Mouse (Mus musculus): ENCODE measurements around the gene Rassf6.

The Rassf6 gene

DNA sequence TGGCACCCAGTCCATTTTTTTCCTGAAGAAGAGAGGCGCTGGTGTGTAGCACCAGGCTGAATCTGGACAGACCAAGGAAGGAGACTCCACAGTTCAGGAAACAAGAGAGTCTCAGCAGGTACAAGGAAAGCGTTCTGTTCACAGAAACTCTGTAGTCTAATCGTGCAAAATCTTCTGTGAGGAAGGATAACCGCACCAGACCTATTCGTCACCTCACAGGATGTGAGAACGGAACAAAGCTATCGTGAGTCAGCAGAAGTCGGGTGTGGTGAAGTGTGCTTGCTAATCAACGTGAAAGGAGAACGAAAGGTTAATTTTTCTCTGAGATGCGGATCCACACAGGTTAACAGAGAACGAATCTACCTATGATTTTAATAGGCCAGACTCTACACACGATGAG lies 45.5 kb downstream of the Rassf6 start:
- no peak for TF ChIP-seq CTCF (conservative IDR thresholded peaks at IDR 0.05; ENCODE audit: low read length)
- no peak overlapping the region for H3K4me3 ChIP-seq (replicated peaks; ENCODE audit: low read length)

DNA sequence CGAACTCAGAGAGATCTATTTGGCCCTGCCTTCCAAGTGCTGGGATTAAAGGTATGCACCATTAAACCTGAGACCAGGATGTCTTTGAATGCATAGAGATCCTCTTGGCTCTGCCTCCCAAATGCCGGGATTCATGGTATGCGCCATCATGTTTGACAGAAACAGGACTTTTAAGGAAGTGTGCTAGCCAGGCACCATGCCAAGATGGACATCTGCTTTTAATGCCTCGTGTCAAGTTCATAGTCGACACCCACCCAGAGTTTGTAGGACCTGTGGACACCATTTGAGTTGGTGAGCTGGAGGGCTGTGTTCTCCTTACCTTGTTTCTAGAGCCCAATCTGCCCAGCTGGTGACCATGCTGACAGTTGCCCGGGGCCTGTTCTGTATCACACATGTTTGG lies 48.5 kb downstream of the Rassf6 start:
- Histone ChIP-seq H3K27me3 (ENCODE audit: insufficient read depth, low read length) (no peaks in the 10 kb centered on the region; the same call in 1 of the 2 replicates), H3K36me3 (ENCODE audit: insufficient read depth, low read length) (no peaks in the 10 kb centered on the region), H3K9me3 (ENCODE audit: low read length) (no peaks in the 10 kb centered on the region), H3K4me1 (replicated peaks; ENCODE audit: low read depth, low read length) (peaks cover 2% of the 10 kb centered on the region; the same call in 1 of the 2 replicates), H3K4me3 (replicated peaks; ENCODE audit: low read length) (no peak overlapping the region)
- TF ChIP-seq CTCF (conservative IDR thresholded peaks at IDR 0.05; ENCODE audit: low read length) (no peak), POU5F1 (IDR thresholded peaks at IDR 0.05; ENCODE audit: borderline replicate concordance, low read length) (no peak), NANOG (IDR thresholded peaks at IDR 0.05; ENCODE audit: borderline replicate concordance, low read length) (no peak)

More for the DNA sequence above, 45.5 kb downstream of the Rassf6 start:
- H3K27me3 ChIP-seq (ENCODE audit: insufficient read depth, low read length) = no peaks in the 10 kb centered on the region; the same call in 1 of the 2 replicates
- H3K4me1 ChIP-seq (replicated peaks; ENCODE audit: low read depth, low read length) = peaks cover 2% of the 10 kb centered on the region; the same call in 1 of the 2 replicates
- H3K36me3 ChIP-seq (ENCODE audit: insufficient read depth, low read length) = no peaks in the 10 kb centered on the region
- H3K9me3 ChIP-seq (ENCODE audit: low read length) = peaks cover 10% of the 10 kb centered on the region

DNA sequence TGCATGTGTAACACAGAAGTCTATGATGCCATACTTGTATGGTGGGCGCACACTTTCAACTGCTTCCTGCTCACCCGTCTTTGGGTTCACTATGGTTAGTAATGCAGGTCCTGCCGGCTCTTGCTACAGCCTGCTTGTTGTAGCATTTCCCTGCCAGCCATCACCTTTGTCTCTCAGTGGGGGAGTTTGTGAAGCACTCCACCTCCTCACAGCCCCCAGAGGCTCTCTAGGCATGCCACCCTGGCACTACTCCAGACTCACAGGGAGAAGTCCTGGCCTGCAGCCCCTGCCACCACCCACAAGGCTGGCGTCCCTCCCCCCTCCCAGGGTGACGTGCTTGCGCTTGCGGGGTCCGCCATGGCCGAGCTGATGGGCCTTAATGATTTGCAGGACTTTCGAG lies 49.8 kb downstream of the Rassf6 start:
- H3K4me3 ChIP-seq (replicated peaks; ENCODE audit: low read length) = no peak overlapping the region
- H3K36me3 ChIP-seq (ENCODE audit: insufficient read depth, low read length) = no peaks in the 10 kb centered on the region
- H3K9me3 ChIP-seq (ENCODE audit: low read length) = no peaks in the 10 kb centered on the region
- H3K4me1 ChIP-seq (replicated peaks; ENCODE audit: low read depth, low read length) = peaks cover 2% of the 10 kb centered on the region; the same call in 1 of the 2 replicates
- H3K27me3 ChIP-seq (ENCODE audit: insufficient read depth, low read length) = no peaks in the 10 kb centered on the region; the same call in 1 of the 2 replicates
- TF ChIP-seq NANOG (IDR thresholded peaks at IDR 0.05; ENCODE audit: borderline replicate concordance, low read length) (no peak), POU5F1 (IDR thresholded peaks at IDR 0.05; ENCODE audit: borderline replicate concordance, low read length) (no peak), CTCF (conservative IDR thresholded peaks at IDR 0.05; ENCODE audit: low read length) (no peak)

DNA sequence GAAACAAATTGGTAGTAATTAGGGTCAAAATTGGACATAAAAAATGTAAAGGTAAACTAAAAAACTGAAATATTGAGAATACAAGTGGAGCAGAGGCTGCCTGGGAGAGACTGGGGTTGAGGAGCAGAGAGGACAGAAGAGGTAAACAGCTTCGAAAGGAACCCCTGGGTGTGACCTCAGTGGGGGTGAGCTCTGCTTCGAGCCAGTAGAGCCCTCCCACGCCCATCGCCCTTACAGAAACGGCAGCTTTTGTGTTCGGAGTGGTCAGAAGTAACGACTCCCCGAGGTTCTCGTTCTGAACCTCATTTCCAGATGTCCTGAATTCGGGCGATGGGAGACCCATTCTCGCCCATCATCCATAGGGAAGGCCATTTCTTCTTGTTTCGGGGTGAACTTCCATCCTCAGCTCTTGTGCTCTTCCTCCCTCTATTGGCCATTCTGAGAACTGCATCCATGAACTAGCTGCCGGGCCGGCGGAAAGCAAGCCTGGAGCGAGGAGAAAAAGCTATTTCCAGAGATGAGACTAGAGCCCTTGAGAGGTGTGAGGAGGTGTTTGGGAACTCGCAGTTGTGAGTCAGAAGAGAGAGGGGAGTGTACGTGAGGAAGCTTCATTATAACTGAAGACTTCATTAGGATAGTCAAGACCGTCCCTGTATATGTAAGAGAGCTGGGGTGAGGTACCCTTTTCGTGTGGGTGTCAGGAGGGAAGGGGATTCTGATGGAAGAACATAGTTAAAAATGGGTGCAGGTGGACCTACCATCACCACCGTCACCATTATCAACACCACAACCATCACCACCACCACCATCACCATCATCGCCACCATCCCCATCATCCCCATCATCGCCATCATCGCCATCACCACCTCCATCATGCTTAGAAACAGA lies 51.5 kb downstream of the Rassf6 start:
- peaks cover 2% of the 10 kb centered on the region; the same call in 1 of the 2 replicates for H3K27me3 ChIP-seq (ENCODE audit: insufficient read depth, low read length)
- no peaks in the 10 kb centered on the region for H3K9me3 ChIP-seq (ENCODE audit: low read length)
- H3K4me3 ChIP-seq (replicated peaks; ENCODE audit: low read length) = no peak overlapping the region
- TF ChIP-seq CTCF (conservative IDR thresholded peaks at IDR 0.05; ENCODE audit: low read length) (peak; percentile 79), NANOG (IDR thresholded peaks at IDR 0.05; ENCODE audit: borderline replicate concordance, low read length) (no peak), POU5F1 (IDR thresholded peaks at IDR 0.05; ENCODE audit: borderline replicate concordance, low read length) (no peak)
- H3K36me3 ChIP-seq (ENCODE audit: insufficient read depth, low read length) = no peaks in the 10 kb centered on the region
- peaks cover 2% of the 10 kb centered on the region; the same call in 1 of the 2 replicates for H3K4me1 ChIP-seq (replicated peaks; ENCODE audit: low read depth, low read length)

DNA sequence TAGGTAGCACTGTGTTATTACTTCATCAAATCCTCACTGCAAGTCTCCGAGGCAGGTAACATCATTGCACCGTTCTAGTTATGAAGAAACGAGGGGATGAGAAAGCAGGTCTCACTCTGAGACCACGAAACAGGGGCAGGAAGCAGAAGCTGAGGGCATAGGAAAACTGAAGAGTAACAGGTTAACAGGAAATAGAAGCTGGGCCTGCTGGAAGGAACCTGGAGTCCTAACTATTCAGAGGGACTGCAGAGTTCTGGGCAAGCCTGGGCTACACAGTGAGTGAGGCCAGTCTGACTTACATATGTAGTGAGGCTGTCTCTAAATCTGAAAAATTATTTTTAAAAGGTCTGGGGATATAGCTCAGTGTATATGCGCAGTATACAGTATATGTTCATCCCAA lies 52.4 kb downstream of the Rassf6 start:
- Histone ChIP-seq H3K27me3 (ENCODE audit: insufficient read depth, low read length) (peaks cover 5% of the 10 kb centered on the region; the same call in 1 of the 2 replicates), H3K4me1 (replicated peaks; ENCODE audit: low read depth, low read length) (peaks cover 2% of the 10 kb centered on the region; the same call in 1 of the 2 replicates), H3K9me3 (ENCODE audit: low read length) (no peaks in the 10 kb centered on the region), H3K36me3 (ENCODE audit: insufficient read depth, low read length) (no peaks in the 10 kb centered on the region), H3K4me3 (replicated peaks; ENCODE audit: low read length) (no peak overlapping the region)
- TF ChIP-seq CTCF (conservative IDR thresholded peaks at IDR 0.05; ENCODE audit: low read length) (no peak), NANOG (IDR thresholded peaks at IDR 0.05; ENCODE audit: borderline replicate concordance, low read length) (no peak)

DNA sequence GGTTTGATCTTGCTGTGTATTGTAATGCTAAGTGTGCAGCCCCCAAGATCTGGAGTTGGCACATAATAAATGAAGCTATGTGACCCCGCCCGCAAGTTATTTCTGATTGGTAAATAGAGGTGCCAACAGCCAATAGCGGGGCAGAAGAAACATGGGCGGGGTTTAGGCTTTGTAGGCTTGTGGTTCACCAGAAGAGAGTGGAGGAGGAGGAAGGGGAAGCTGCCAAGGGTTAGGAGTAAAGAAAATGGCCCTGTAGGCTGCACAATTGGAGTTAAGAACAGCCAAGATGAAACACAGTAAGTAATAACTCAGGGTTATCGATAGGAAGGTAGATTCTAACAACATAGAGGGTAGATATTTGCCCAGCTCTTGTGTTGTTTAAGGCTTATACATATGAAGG lies 53.9 kb downstream of the Rassf6 start:
- no peaks in the 10 kb centered on the region for H3K9me3 ChIP-seq (ENCODE audit: low read length)
- TF ChIP-seq POU5F1 (IDR thresholded peaks at IDR 0.05; ENCODE audit: borderline replicate concordance, low read length) = no peak
- no peak for TF ChIP-seq CTCF (conservative IDR thresholded peaks at IDR 0.05; ENCODE audit: low read length)
- no peak for TF ChIP-seq NANOG (IDR thresholded peaks at IDR 0.05; ENCODE audit: borderline replicate concordance, low read length)
- no peak overlapping the region for H3K4me3 ChIP-seq (replicated peaks; ENCODE audit: low read length)
- peaks cover 5% of the 10 kb centered on the region; the same call in 1 of the 2 replicates for H3K27me3 ChIP-seq (ENCODE audit: insufficient read depth, low read length)
- H3K4me1 ChIP-seq (replicated peaks; ENCODE audit: low read depth, low read length) = peaks cover 2% of the 10 kb centered on the region; the same call in 1 of the 2 replicates
- H3K36me3 ChIP-seq (ENCODE audit: insufficient read depth, low read length) = no peaks in the 10 kb centered on the region

DNA sequence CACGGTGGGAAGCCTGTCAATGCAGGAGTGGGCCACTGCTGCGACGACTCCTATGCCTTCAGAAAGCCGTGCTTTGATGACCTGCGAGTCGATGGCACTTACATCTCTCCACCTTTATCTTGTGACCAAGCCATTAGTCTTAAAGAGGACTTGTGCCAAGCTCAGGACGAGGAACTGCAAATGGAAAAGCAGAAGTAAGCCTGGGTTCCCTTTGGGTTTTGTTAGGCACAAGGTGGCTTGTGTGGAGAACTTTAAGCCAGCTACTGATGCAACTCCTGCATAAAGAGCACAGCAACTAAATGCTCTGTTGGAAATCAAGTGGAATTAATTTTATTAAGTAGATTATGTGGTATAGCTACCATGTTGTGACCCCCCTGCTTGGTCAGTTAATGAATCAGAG lies 55.7 kb downstream of the Rassf6 start:
- H3K36me3 ChIP-seq (ENCODE audit: insufficient read depth, low read length) = no peaks in the 10 kb centered on the region
- H3K9me3 ChIP-seq (ENCODE audit: low read length) = no peaks in the 10 kb centered on the region
- no peak overlapping the region for H3K4me3 ChIP-seq (replicated peaks; ENCODE audit: low read length)
- no peaks in the 10 kb centered on the region for H3K4me1 ChIP-seq (replicated peaks; ENCODE audit: low read depth, low read length)
- peaks cover 5% of the 10 kb centered on the region; the same call in 1 of the 2 replicates for H3K27me3 ChIP-seq (ENCODE audit: insufficient read depth, low read length)
- TF ChIP-seq NANOG (IDR thresholded peaks at IDR 0.05; ENCODE audit: borderline replicate concordance, low read length) (no peak), POU5F1 (IDR thresholded peaks at IDR 0.05; ENCODE audit: borderline replicate concordance, low read length) (no peak), CTCF (conservative IDR thresholded peaks at IDR 0.05; ENCODE audit: low read length) (no peak)

DNA sequence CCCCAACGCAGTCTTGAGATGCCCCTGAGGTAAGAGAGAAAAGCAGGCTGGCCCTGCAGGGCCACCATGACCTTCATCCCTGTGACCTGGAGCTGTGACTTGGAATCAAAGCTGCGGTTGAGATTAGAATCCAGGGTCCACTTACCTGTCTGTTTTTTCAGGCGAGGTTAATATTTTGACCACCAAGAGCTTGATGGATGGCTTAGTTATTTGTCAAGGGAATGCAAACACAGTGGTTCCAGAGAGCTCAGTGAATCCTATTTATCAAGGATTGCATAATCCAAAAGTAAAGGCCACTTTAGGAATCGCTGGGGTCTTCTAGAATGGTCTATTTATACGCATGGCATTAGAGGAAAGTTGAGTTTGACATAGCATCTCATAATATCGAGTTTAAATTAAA lies 58.3 kb downstream of the Rassf6 start:
- no peak overlapping the region for H3K4me3 ChIP-seq (replicated peaks; ENCODE audit: low read length)
- no peaks in the 10 kb centered on the region for H3K36me3 ChIP-seq (ENCODE audit: insufficient read depth, low read length)
- TF ChIP-seq CTCF (conservative IDR thresholded peaks at IDR 0.05; ENCODE audit: low read length) (no peak), POU5F1 (IDR thresholded peaks at IDR 0.05; ENCODE audit: borderline replicate concordance, low read length) (no peak), NANOG (IDR thresholded peaks at IDR 0.05; ENCODE audit: borderline replicate concordance, low read length) (no peak)
- H3K4me1 ChIP-seq (replicated peaks; ENCODE audit: low read depth, low read length) = no peaks in the 10 kb centered on the region
- peaks cover 5% of the 10 kb centered on the region; the same call in 1 of the 2 replicates for H3K27me3 ChIP-seq (ENCODE audit: insufficient read depth, low read length)
- H3K9me3 ChIP-seq (ENCODE audit: low read length) = 0 out of 2 replicates have a peak, but pooled peaks cover 5% of the 10 kb centered on the region

Data from E14TG2a.4 (cell line).